Mouse (Mus musculus) ovary, postnatal 14 days (tissue): ENCODE results near the gene Megf8.

ENCODE experiments used
- DNase-seq: peaks from one replicate; pipeline ENCODE4 v3.0.0; 2022; ENCODE audit warnings: low spot score

Megf8 gene

DNA sequence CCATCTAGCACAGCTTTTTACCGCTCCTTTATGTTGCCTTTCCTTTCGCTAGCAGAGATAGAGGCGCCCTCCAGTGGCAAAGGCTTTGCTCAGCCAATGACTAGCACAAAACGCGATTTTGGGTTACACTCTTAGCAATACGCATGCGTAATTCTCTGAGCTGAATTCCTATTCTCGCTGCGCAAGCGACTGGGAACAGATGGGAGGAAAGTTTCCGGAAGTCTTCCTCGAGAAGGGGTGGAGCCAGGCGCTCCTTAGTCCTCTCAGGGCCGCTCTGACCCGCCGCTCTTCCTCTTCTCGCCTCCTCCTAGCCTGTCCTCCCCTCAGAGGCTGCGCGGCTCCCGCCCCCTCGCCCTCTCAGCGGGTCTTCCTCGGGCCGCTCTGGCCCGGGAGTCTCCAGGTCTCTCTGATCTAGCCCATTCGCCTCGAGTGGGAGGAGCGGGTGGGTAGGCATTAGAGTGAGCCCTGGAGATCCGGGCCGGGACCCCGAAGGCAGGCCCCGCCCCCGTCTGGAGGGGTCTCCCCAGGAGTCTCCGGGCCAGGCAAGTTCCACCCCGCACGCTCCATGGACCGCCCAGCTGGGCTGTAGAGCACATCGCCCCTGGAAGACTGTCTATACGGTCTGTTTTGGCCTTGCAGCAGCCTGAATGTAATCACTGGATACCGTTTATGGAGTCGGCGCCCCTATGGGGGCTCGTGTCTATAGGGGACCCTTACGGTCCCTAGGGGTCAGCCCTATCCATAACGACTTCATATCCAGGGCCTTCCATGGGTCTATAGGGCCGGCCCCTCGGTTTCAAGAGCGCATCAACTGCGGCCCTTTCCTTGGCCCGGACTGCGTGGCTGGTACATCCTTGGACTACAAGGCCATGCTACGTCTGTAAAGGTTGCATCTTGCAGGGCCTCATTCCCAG lies at the start of gene Megf8:
Gene Megf8 (plus strand): TSS at position 633 of the 914 bp plus-strand sequence.
- DNase-seq = peak; percentile 91

DNA sequence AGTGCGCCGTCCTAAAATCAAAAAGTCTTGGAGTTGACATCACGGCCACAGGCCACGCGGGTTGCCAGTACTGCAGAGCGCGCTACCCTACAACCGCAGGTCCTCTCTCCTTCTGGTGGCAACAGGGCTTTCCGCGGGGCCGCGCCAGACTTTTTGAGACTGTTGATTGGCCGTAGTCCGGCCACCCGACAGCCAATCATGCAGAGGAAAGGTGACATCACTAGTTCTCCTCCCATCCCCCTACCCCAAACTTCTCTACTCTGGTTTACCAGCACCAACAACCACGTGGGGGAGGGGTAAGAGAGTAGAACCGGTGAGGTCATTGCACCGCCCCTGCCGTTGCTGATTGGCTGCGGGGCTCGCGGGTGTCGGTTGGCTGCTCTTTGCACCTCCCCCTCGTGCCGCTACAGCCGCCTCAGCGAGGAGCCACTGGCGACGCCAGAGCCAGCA lies 49.6 kb upstream of the Megf8 start, which contains the start of gene Cic:
Gene Cic (plus strand): TSS at position 404 of the 450 bp plus-strand sequence.
- peak; percentile 95 for DNase-seq

DNA sequence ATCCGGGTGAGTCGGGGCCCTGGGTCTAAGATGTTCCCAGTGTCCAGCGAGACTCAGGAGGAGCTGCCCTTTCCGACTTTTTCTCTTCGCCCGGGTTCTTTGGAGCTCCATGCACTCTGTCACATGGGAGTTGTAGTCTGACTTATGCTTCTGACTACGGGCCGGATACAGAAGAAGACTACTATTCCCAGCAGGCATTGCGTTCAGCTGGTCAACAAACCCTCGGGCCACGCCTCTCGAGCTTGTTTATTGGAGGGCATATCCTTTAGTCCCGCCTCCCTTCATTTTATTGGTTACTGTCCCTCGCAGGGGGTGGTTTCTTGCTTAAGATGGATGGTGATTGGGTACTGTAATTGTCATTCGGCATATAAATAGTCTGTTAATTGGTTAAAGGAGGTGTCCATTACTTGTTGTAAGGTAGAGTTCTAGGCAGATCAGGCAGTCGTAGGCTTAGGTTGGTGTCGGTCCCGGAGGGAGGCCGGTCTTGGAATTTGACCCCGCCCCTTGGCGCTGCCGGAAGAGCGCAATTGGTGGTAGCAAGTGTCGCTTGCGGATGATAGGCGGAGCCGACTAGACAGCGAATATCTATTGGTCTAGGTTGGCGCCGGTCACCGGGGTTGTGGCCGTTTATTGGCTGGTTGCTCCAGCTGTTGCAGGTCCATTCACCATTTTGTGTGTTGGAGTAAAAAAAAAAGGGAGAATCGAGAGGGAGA lies 49.1 kb upstream of the Megf8 start:
- peak; percentile 95 for DNase-seq

DNA sequence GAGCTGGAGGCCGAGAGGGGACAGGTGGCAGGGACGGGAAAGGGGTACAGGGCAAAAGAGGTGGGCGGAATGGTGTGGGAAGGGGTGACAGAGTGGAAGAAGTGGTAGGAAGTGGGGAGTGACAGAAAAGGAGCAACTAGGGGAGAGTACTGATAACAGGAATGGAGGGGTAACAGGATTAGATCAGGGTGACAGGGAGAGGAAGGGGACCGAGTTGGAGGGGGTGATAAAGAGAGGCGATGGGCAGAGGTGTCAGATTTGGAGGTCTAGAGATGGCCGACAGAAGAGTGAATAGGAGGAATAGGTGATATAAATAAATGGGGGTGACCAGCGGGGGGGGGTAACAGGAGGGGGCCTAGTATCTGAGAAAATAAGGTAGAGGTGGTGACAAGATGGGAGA lies 48.4 kb upstream of the Megf8 start:
- DNase-seq = no peak

DNA sequence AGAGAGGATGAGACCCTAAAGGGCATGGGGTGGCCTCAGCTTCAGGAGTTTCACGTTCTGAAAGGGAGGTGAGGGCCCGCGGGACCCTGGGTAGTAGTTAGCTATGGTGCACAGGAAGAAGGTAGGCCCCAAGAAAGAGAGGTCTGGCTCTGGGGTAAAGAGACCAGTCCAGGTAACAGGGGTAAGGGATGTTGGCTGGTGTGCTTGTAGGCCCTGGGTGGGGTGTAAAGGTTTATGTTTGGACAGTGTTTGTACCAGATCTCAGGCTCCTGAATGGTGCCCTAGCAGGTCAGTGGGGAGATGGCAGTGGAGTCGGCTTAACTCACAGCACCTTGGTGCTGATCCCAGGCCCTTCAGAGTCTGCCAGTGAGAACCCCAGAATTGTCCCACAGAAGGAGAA lies 47.9 kb upstream of the Megf8 start:
- no peak for DNase-seq

DNA sequence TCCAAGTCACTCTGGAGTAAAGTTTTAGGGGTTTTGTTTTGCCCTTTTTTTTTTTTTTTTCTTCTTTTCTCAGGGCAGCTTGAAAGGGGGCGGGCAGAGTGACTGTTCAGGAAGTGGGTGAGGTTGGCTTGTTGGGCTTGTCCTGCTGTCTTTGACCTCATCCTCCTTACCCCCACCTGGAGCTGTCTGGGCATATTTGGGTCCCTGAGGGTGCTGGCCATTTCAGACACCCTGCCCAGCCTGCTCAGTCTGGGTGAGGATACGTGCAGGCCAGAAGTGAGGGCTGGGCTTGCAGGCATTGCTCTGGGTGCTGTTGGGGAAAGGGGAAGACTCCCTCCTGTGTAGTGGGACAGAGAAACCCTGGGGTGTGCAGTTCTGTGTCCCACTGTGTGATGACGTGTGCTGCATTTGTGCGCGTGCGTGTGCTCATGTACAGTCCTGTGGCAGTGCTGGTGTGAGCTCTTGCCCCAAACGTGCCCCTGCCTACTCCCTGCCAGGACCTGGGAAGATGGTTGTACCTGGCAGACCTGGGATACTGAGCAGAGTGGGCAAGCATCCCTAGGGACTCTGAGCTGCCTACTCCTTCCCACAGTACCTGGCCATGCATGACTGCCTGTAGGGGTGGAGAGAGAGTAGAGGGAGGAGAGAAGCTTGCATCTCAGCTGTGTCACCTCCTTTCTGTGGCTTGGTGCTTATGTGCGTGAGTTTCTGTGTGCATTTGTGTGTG lies 47.3 kb upstream of the Megf8 start:
- no peak for DNase-seq

DNA sequence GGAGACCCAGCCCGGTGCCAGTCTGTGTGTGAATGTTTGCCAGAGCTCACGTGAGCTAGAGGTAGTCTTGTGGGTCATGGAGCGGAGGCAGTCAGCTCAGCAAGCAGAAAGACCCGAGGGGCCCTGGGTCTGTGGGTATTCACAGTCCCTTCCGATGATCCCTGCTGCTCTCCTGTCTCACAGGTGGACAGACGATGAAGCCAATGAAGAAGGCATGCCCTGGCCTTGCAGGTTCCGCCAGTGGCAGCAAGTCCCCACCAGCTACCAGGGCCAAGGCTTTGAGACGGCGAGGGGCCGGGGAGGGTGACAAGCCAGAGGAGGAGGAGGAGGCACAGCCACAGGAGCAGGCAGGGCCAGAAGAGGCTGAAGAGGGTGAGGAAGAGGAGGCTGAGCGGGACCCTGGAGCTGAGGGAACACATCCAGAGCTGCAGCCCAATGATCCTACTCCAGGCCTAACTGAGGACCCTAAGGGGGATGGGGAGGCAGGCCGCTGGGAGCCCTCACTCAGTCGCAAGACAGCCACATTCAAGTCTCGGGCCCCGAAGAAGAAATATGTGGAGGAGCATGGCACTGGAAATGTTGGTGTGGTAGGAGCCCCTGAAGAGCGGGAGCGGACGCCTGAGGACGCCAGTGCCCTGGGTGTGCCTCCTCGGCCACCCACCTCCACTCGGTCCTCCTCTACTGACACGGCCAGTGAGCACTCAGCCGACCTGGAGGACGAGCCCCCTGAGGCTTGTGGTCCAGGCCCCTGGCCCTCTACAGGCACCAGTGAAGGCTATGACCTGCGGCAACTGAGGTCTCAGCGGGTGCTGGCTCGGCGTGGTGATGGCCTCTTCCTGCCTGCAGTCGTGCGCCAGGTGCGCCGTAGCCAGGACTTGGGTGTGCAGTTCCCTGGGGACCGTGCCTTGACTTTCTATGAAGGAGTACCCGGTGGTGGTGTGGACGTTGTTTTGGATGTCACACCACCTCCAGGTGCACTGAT lies 46.0 kb upstream of the Megf8 start:
- no peak for DNase-seq

DNA sequence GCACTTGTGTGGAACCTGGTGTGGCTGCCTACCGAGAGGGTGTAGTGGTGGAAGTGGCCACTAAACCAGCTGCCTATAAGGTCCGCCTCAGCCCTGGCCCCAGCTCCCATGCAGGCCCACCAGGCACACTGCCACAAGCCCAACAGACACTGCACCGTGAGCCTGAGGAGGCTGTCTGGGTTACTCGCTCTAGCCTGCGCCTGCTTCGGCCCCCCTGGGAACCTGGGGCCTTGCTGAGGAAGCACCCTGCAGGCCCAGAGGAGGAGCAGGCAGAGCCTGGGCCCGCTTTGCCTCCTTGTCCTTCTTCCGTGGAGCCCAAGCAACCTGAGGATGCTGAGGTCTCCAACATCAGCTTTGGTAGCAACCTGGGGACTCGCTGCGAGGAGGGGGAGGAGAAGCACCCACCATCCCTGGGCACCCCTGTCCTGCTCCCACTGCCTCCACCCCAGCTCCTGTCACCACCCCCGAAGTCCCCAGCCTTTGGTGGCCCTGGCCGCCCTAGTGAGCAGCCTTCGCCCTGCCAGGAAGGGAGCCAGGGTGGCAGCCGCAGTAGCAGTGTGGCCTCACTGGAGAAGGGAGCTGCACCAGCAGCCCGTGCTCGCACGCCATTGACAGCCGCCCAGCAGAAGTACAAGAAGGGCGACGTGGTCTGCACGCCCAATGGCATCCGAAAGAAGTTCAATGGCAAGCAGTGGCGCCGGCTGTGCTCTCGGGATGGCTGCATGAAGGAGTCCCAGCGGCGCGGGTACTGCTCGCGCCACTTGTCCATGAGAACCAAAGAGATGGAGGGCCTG lies 45.1 kb upstream of the Megf8 start:
- no peak for DNase-seq

DNA sequence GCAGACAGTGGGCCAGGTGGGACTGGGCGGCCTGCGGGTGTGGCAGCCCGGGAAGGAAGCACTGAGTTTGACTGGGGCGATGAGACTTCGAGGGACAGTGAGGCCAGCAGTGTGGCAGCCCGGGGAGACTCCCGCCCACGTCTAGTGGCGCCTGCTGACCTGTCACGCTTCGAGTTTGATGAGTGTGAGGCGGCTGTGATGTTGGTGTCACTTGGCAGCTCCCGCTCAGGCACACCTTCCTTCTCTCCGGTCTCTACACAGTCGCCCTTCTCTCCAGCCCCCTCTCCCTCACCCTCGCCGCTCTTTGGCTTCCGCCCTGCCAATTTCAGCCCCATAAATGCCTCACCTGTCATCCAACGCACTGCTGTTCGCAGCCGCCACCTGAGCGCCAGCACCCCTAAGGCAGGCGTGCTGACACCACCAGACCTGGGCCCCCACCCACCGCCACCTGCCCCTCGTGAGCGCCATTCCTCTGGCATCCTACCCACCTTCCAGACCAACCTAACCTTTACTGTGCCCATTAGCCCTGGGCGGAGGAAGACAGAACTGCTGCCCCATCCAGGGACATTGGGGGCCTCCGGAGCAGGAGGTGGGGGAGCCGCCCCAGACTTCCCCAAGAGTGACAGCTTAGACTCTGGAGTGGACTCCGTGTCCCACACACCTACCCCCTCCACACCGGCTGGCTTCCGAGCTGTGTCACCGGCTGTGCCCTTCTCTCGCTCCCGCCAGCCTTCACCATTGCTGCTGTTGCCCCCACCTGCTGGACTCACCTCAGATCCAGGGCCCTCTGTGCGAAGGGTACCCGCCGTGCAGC lies 44.3 kb upstream of the Megf8 start:
- no peak for DNase-seq

DNA sequence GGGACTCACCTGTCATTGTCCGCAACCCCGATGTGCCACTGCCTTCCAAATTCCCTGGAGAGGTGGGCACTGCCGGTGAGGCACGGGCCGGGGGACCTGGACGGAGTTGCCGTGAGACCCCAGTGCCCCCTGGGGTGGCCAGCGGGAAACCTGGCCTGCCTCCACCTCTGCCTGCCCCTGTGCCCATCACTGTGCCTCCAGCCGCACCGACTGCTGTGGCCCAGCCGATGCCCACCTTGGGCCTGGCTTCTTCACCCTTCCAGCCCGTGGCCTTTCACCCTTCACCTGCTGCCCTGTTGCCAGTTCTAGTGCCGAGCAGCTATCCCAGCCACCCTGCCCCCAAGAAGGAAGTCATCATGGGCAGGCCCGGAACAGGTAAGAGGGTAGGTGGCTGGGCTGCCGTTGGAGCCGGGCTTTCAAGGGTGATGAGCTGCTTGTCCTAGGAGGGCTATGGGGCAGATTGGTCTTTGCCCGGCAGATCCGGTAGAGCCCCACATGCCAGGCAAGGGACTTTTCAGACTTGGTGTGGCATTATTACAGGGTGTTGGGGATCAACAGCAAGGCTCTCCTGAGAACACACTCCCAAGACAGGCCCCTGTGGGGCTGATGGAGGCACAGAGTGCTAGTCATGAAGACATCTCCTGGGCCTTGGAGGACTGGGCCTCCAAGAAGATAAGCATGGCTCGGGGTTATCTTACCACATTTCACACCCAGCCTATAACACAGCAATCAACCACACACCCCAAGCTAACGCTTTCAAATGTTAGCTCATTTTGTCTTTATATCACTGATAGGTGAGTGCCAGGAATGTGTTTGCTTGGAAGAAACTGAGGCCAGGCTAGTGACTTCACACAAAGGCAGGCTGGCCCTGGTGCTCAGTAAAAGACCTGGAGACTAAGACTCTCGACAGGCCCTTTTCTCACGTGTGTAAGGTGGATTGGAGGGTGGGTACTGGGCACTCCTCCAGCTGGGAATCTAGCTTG lies 43.4 kb upstream of the Megf8 start:
- DNase-seq = no peak

DNA sequence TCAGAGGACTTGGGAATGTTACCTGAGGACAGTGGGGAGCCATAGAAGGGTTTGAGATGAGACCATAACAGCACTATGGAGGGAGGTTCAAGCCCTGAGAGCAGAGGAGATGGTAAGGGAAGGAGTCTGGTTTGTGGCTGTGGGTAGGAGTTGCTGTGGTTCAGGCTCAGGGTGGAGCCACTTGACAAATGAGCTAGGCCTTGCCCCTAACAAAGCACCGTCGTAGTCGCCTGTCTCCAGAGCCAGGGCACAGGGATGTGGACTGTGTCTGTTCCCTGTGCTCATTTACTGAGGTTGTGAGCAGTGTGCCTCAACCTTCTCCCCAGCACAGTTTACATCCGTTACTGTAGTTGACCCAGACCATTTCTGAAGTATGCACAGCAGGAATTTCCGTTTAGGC lies 42.4 kb upstream of the Megf8 start:
- no peak for DNase-seq

DNA sequence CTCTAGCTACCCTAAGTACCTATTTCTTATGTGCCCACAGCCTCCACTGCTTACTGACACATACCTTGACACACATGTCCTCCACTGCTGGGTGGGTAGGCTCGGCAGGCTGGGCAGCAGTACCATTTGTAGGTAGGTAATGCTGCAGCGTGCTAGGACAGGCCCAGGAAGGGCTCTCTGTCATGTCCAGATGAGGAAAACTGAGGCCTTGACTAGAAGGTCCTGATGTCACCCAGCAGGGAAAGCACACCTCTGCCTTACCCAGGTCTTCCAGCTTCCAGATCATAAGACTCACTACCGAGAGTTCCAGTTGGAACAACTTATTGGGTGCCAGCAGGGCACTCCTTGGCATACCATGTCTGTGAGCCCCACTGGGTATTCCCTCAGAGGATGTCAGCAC lies 42.0 kb upstream of the Megf8 start:
- DNase-seq = no peak

DNA sequence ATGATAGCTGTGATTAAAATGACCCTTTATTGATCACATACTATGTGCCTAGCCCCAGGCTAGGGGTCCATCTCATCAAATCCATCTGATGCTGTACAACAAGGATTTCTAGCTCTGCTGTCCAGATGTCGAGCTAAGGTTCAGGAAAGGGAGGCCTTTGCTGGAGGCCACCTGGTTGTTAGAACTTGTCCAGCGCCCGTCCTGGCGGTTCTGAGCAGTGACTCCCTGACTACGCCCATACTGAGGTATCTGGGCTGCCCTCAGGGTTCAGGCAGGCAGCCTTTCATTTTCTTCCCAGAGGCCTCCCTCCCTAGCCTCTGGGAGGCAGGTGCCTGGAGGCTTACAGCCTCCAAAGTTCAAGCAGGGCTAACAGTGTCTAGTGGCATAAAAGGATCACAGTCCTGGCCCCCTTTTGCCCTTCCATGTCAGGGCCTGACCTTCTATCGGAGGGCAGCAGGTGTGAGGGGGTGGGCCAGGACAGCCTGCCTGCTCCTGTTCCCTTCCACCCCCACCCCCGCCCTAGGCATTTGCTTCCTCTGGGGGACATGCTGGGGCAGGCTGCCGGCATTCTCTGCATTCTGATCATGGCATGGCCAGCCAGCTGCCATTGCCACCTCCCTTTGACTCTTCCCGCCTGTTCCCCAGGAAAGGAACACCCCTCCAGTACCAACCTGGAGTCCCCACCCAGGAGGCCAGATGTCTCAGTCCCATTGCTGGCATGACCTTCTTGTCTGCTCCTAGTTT lies 41.2 kb upstream of the Megf8 start:
- DNase-seq = no peak

DNA sequence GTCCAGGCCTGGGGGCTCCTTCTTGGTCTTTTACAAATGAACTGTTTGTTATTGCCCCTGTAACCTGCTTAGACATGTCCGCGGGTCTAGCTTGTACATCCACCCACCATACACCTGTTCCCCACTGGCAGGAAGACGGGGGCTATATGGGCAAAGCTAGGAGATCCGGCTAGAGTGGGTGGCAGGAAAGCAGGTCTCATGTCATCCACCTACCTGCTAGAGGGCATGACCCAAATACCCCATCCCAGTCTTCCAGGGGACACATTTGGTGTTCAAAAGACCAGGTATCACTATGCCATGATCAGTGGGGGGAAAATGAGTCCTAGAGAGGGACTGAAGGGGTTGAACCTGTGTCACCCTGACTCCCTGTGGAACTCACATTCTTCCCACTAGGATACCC lies 39.6 kb upstream of the Megf8 start:
- no peak for DNase-seq

DNA sequence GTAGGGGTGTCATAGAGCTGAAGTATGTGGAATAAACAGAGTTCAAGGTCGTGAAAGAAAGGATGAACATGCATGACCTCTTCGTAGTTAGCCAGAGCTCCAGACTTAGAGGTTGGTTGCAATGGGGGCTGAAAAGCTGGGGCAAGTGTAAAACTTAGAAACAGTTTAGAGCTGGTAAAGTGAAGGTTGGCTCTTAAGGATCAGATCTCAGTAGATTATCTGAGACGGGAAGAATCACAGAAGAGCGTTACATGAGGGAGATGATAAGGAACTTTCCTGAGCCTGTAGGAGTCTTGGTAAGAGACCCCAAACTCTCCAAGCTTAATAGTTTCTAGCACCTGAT lies 39.0 kb upstream of the Megf8 start:
- no peak for DNase-seq

DNA sequence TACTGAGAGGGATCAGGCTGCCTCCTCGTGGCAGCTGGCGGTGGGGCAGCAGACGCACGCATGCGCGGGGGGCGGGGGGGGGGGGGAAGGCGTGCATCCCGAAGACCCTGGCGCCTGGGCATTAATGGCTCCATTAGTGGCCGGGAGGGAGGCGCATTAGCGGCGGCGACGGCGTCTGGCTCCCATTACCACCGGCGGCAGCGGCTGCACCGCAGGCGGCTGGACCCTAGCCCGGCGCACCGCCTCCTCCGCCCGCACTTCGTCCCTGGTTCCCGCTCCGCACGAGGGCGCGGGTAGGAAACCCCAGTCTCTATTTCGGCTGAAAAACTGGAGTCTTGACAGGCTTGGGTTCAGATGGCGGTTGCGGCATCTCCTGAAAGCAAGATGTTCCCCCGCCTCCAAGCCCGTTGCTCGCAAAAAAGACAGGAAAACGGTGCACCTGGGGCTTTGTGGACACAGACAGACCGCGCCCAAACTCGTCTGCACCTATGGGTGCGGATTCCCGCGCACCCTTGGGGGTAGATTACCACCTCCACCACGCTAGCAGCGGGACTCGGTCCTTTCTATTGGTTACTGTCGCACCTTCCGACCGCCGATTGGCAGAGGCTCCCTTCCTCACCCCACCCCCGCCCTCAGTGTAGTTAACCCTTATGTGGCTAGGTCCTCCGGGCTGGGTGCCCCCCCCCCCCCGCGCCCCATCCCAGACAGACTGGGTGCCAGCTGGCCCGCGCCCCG lies 38.5 kb upstream of the Megf8 start:
- peak; percentile 59 for DNase-seq
